Mouse (Mus musculus) frontal cortex, adult (tissue): ENCODE measurements around the gene Scn2b.

Experiments used
- ATAC-seq: cut with Nextera tagmentation; 2 replicates; pipeline ENCODE4 v1.9.2; 2017; ENCODE audit warnings: mild to moderate bottlenecking, moderate library complexity, mixed read lengths; ENCODE audit not compliant: low TSS enrichment

Scn2b gene

GRCm38 (mm10) chr9:45119954-45120530, 2.5 kb downstream of the Scn2b start:
- no peak for ATAC-seq

GRCm38 (mm10) chr9:45120567-45120966, 3.0 kb downstream of the Scn2b start:
- ATAC-seq, result no peak

GRCm38 (mm10) chr9:45121001-45121400, 3.4 kb downstream of the Scn2b start:
- ATAC-seq, result peak; percentile 48

- peak; percentile 66 for ATAC-seq
These were observed 4.2 kb downstream of the Scn2b start for GRCm38 (mm10) chr9:45121769-45122168.

- ATAC-seq, result peak; percentile 60
These were observed 4.7 kb downstream of the Scn2b start for GRCm38 (mm10) chr9:45122209-45122761.

- no peak for ATAC-seq
These were observed 7.6 kb downstream of the Scn2b start for GRCm38 (mm10) chr9:45125211-45125610.

GRCm38 (mm10) chr9:45126941-45127340, 9.4 kb downstream of the Scn2b start:
- ATAC-seq, result no peak

GRCm38 (mm10) chr9:45130119-45130518, 12.5 kb downstream of the Scn2b start:
- ATAC-seq, result no peak

GRCm38 (mm10) chr9:45133484-45134310, 16.1 kb downstream of the Scn2b start:
- ATAC-seq, result no peak

- no peak for ATAC-seq
These were observed 19.0 kb downstream of the Scn2b start for GRCm38 (mm10) chr9:45136442-45137169.

GRCm38 (mm10) chr9:45138191-45139032, 20.8 kb downstream of the Scn2b start, which contains the start of gene Scn4b:
Scn4b (plus strand) TSS chr9:45138395.
- ATAC-seq, result peak; percentile 79

GRCm38 (mm10) chr9:45139082-45139481, 21.5 kb downstream of the Scn2b start:
- ATAC-seq, result no peak

- no peak for ATAC-seq
These were observed 23.4 kb downstream of the Scn2b start for GRCm38 (mm10) chr9:45140945-45141344.

GRCm38 (mm10) chr9:45142686-45143085, 25.1 kb downstream of the Scn2b start:
- ATAC-seq, result no peak

- peak; percentile 78 for ATAC-seq
These were observed 28.1 kb downstream of the Scn2b start for GRCm38 (mm10) chr9:45145533-45146266.

GRCm38 (mm10) chr9:45146267-45146597, 28.6 kb downstream of the Scn2b start:
- ATAC-seq, result peak; percentile 13

- no peak for ATAC-seq
These were observed 33.4 kb downstream of the Scn2b start for GRCm38 (mm10) chr9:45150933-45151332.

GRCm38 (mm10) chr9:45153361-45153760, 35.8 kb downstream of the Scn2b start:
- peak; percentile 20; the same call in 1 of the 2 replicates for ATAC-seq

GRCm38 (mm10) chr9:45167903-45168302, 50.3 kb downstream of the Scn2b start:
- ATAC-seq, result peak; percentile 60

- ATAC-seq, result peak; percentile 38; the same call in 1 of the 2 replicates
These were observed 52.6 kb downstream of the Scn2b start for GRCm38 (mm10) chr9:45170150-45170549.
